Mouse (Mus musculus) forebrain, embryonic 10.5 days (tissue): ENCODE measurements around the gene Mettl21a. TPM values are rescaled to one million over a fixed set of nuclear protein-coding genes. Genes with fewer than 3 reads are reported as not detected.
A peak's percentile ranks its signal among the peaks of the same experiment; 100 is the strongest.

Experiments used
- DNase-seq: peaks from one replicate; pipeline ENCODE4 v3.0.0-alpha.2; 2017; ENCODE audit warnings: low spot score; ENCODE audit errors: extremely low spot score
- H3K27ac ChIP-seq: fragments of 300-500 bp; sonication (generic); 2 replicates; pipeline ENCODE4 v1.5.1; 2016; ENCODE audit warnings: mild to moderate bottlenecking
- H3K27me3 ChIP-seq: fragments of 300-500 bp; sonication (generic); 2 replicates; pipeline ENCODE4 v1.6.1; 2016; ENCODE audit warnings: mild to moderate bottlenecking; ENCODE audit not compliant: poor library complexity, severe bottlenecking
- H3K36me3 ChIP-seq: fragments of 300-500 bp; sonication (generic); replicated peaks from 2 replicates; pipeline ENCODE4 v1.6.1; 2016; ENCODE audit warnings: mild to moderate bottlenecking, moderate library complexity
- H3K4me1 ChIP-seq: fragments of 300-500 bp; sonication (generic); 2 replicates; pipeline ENCODE4 v1.6.1; 2016
- H3K4me3 ChIP-seq: fragments of 300-500 bp; sonication (generic); 2 replicates; pipeline ENCODE4 v1.5.1; 2016; ENCODE audit warnings: mild to moderate bottlenecking, moderate library complexity
- H3K9me3 ChIP-seq: fragments of 300-500 bp; sonication (generic); 2 replicates; pipeline ENCODE4 v1.6.1; 2016; ENCODE audit warnings: mild to moderate bottlenecking, moderate library complexity
- WGBS: fragments of 180-500 bp; shearing (Covaris S2); methylation state at CpG from one replicate; pipeline ENCODE4 v1.1.7; 2016; 5-methylcytosine and 5-hydroxymethylcytosine counted together
- polyA plus RNA-seq: library from polyadenylated mRNA; unstranded; fragments of >200 nt; fragmentation: Nextera tagmentation; extraction: Ambion mirVana; gene quantifications from 2 replicates; pipeline ENCODE4 v1.2.1, GENCODE M21; 2016

The Mettl21a gene
- polyA plus RNA-seq, 1 experiment from 2014 or later: 22.2 TPM

DNA sequence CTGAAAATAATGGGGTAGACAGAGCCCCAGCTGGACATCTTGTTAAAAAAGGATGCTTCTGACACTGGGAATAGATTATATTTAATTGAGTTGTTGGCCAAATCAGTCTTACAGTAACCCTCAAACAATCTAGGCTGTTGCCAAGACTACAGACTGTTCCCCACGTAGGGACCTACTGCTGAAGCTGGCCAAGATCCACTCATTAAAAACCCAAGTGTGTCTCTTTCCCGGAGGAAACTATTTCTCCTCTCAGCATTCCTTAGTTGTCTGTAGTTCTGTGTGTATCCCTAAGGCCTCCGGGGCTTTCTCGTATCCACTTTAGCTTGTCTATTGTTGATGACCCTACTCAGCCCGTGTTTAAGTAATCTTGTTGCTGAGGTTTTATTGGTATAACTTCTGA lies 14.5 kb upstream of the Mettl21a start:
- no peak for DNase-seq
- Histone ChIP-seq H3K27ac (no peak overlapping the region), H3K4me1 (no peaks in the 10 kb centered on the region), H3K36me3 (no peaks in the 10 kb centered on the region), H3K4me3 (no peak overlapping the region), H3K9me3 (no peaks in the 10 kb centered on the region), H3K27me3 (no peaks in the 10 kb centered on the region)
- WGBS: 90% methylated on average over 5 of the region's 5 CpGs

DNA sequence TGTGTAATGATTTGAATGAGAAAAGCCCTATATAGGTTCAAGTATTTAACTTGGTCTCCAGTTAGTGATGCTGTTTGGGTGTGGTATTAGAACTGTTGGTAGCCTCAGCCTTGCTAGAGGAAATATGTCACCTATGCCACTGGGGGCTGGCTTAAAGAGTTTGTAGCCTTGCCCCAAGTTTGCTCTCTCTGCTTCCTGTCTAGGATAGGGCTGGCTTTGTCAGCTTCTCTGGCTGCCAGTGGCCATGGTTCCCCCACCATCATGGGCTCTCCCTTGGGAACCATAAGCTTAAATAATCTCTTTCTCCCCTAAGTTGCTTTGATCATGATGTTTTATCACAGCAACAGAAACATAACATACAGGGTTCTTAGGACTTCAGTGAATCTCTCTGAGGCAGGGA lies 8.2 kb upstream of the Mettl21a start:
- no peaks in the 10 kb centered on the region for H3K36me3 ChIP-seq

DNA sequence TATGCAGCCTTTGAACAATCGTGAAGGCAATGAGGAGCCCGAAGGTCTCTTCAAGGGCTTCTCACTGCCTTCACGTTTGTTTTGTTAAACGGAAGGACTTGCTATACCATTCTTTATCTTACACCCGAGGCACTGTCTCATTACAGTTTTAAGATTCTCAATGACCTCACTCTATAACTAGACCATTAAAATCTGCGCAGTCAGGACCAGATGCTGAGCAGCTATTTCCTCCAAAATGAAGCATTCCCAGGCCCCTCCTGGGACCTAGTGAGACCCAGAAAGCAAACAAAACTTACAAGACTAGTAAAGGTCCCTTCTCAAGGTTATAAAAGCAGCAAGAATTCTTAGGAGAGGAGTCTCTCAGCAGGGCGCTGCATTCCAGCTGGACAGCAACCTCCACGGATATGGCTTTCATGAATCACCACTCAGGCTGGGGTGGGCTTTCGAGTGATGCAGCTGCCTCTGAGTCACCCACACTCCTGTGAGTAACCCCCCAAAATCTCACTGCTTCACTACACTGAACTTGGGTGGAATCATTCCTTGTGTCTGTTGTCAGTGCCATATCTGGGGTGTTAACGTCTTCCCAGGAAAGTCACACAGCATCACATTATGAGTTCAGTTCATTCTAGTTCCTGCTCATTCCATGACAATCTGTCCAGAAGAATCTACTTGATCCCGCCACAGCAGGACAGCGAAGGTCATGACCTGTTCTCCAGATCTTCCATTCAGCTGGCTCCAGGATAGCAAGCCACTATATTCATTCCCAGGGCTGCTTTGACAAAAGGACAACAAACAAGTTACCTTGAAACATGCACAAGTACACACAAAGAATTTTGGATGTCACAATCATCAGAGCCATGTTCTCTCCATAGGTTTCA lies 6.8 kb upstream of the Mettl21a start:
- DNase-seq: no peak
- no peaks in the 10 kb centered on the region for H3K36me3 ChIP-seq
- WGBS: 75% methylated on average over 12 of the region's 12 CpGs
- no peaks in the 10 kb centered on the region for H3K9me3 ChIP-seq
- no peak overlapping the region for H3K4me3 ChIP-seq
- no peak overlapping the region for H3K27ac ChIP-seq
- no peaks in the 10 kb centered on the region for H3K27me3 ChIP-seq
- peaks cover 16% of the 10 kb centered on the region for H3K4me1 ChIP-seq

More for the DNA sequence above, 8.2 kb upstream of the Mettl21a start:
- Histone ChIP-seq H3K27ac (no peak overlapping the region), H3K9me3 (no peaks in the 10 kb centered on the region), H3K27me3 (no peaks in the 10 kb centered on the region), H3K4me1 (peaks cover 16% of the 10 kb centered on the region), H3K4me3 (no peak overlapping the region)
- no peak for DNase-seq

DNA sequence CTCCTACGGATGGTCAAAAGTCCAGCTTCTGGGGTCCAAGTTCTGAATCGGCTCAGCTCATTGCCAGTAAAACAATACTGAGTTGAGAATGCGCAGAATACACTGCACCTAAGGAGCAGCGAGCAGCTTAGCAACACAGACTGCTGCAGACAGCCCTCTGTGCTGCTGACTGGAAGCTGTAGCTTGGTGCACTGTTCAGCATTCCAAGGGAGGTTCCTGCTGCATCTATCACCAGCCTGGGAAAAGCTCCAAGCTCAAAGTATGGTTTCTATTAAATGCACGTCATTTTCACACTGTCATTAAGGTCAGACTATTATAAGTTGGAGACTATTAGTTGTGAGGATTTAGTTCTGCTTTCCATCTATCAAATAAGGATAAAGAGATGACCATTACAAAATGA lies 4.1 kb upstream of the Mettl21a start:
- 87% methylated on average over 5 of the region's 5 CpGs for WGBS
- no peak overlapping the region for H3K27ac ChIP-seq
- no peaks in the 10 kb centered on the region for H3K36me3 ChIP-seq
- H3K9me3 ChIP-seq: no peaks in the 10 kb centered on the region
- no peaks in the 10 kb centered on the region for H3K27me3 ChIP-seq
- DNase-seq: no peak
- no peak overlapping the region for H3K4me3 ChIP-seq
- H3K4me1 ChIP-seq: peaks cover 38% of the 10 kb centered on the region

DNA sequence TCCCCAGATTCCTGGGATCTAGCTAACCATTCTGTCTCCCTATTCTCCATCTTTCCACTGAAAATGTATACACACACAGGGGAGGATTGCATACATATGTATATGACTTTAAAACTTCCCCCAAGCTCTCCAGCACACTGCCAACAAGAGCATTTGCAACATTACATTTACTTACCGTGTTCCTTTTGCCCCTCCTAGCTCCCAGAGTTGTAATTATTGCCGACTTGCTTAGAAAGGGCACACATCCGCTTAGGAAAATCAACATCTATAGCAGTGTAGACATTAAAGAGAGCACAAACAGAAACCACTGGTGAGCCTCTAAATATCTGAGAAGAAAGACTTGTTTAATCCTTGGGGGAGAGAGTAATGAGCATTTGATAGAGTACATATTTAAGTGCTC lies 1.2 kb upstream of the Mettl21a start:
- peak overlapping the region; percentile 97 for H3K27ac ChIP-seq
- peaks cover 40% of the 10 kb centered on the region for H3K4me1 ChIP-seq
- H3K9me3 ChIP-seq: no peaks in the 10 kb centered on the region
- DNase-seq: no peak
- no peaks in the 10 kb centered on the region for H3K27me3 ChIP-seq
- peaks cover 14% of the 10 kb centered on the region for H3K36me3 ChIP-seq
- WGBS: 81% methylated on average over 3 of the region's 3 CpGs
- H3K4me3 ChIP-seq: peak overlapping the region; percentile 75

DNA sequence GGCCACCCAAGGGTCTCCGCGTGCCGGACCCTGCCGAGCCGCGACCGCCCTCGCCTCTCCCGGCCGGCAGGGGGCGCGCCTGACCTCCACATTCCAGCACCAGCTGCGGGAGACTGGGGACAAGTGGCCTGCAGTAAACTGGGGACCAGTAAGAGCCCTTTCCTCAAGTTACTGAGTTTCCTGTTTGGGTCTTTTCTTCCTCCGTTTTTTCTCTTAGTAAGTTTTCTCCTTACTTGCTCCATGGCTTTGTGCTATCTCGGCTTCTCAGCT lies 608 bp upstream of the Mettl21a start:
- Histone ChIP-seq H3K36me3 (peaks cover 18% of the 10 kb centered on the region), H3K4me3 (peak overlapping the region; percentile 75), H3K27me3 (no peaks in the 10 kb centered on the region), H3K4me1 (peaks cover 35% of the 10 kb centered on the region), H3K27ac (peak overlapping the region; percentile 97), H3K9me3 (no peaks in the 10 kb centered on the region)
- DNase-seq: peak; percentile 90
- WGBS: 0% methylated on average over 15 of the region's 15 CpGs

GRCm38 (mm10) chr1:64616531-64616880 lies 536 bp downstream of the Mettl21a start:
- no peak for DNase-seq
- Histone ChIP-seq H3K4me1 (peaks cover 35% of the 10 kb centered on the region), H3K9me3 (no peaks in the 10 kb centered on the region), H3K36me3 (peaks cover 25% of the 10 kb centered on the region), H3K27ac (peak overlapping the region; percentile 97), H3K4me3 (peak overlapping the region; percentile 75), H3K27me3 (no peaks in the 10 kb centered on the region)
- WGBS: 9% methylated on average over 8 of the region's 8 CpGs

DNA sequence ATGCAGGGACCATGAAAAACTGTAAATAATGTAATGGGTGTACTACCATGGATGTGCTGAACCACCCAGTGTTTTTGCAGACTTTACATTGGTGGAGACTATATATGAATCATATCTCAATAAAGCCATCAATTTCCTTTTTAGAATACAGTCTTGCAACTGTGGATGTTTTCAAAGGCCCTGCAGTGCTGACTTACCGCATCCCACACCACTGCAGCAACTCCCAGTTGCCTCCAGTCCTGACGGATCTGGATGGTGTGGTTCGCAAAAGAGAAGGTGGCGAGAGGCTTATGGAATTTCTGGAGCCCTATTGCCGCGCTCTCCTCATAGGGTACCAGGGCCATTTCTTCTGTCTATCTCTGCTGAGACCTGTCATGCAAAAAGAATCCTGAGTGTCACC lies 966 bp downstream of the Mettl21a start:
- no peaks in the 10 kb centered on the region for H3K9me3 ChIP-seq
- peaks cover 35% of the 10 kb centered on the region for H3K4me1 ChIP-seq
- peak overlapping the region; percentile 75 for H3K4me3 ChIP-seq
- no peak for DNase-seq
- peak overlapping the region; percentile 97; the same call in 1 of the 2 replicates for H3K27ac ChIP-seq
- H3K36me3 ChIP-seq: peaks cover 29% of the 10 kb centered on the region
- no peaks in the 10 kb centered on the region for H3K27me3 ChIP-seq
- WGBS: 71% methylated on average over 6 of the region's 6 CpGs

DNA sequence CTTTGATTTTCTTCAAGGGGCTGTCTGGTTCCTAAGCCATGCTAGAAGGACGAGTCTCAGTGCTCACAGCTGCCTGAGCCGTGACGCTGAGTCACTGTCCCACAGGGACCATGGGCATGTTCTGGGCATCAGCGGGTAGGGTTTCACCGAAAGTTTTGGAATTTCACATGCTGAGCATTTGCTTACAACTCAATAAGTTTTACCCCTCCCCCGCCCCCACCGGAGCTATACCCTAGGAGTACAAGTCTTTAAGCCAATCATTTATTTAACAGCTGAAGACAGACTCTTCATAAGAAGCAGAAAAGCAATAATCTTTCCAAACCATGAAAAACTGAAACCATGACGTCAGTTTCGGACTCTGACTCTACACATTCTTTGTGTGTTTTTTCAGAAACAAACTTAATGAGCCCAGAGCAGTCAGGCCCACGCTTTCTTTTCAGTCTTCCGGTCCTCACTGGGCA lies 1.5 kb downstream of the Mettl21a start:
- Histone ChIP-seq H3K9me3 (no peaks in the 10 kb centered on the region), H3K36me3 (peaks cover 32% of the 10 kb centered on the region), H3K4me3 (no peak overlapping the region), H3K27ac (no peak overlapping the region), H3K27me3 (no peaks in the 10 kb centered on the region), H3K4me1 (peaks cover 35% of the 10 kb centered on the region)
- no peak for DNase-seq
- WGBS: 86% methylated on average over 11 of the region's 11 CpGs

DNA sequence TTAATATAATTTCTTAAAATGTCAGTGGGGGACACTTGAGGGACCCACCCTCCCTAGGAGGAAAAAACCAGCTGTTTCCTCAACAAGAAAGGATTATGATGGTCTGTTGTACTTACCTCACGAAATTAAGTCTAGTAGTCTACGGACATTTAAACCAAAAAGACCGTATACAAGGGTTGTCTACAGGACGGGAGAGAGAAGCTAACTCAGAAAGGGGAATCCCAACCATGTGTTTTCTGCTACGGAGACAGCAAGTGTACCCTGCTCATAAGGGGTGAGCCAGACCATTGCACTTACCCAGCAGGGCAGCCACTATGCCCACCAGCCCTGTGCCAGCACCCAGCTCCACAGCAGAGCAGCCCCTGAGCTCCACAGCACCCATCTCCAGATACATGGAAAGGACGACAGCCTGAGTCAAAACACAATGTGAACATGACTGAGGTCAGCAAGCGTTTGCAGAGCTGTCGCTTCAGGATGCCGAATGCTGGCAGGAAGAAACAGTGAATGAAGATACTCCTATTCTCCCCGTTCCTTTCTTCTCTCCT lies 2.2 kb downstream of the Mettl21a start:
- H3K9me3 ChIP-seq: no peaks in the 10 kb centered on the region
- peaks cover 39% of the 10 kb centered on the region for H3K36me3 ChIP-seq
- no peak overlapping the region for H3K4me3 ChIP-seq
- H3K27ac ChIP-seq: no peak overlapping the region
- DNase-seq: no peak
- 87% methylated on average over 10 of the region's 10 CpGs for WGBS
- H3K4me1 ChIP-seq: peaks cover 35% of the 10 kb centered on the region
- no peaks in the 10 kb centered on the region for H3K27me3 ChIP-seq

DNA sequence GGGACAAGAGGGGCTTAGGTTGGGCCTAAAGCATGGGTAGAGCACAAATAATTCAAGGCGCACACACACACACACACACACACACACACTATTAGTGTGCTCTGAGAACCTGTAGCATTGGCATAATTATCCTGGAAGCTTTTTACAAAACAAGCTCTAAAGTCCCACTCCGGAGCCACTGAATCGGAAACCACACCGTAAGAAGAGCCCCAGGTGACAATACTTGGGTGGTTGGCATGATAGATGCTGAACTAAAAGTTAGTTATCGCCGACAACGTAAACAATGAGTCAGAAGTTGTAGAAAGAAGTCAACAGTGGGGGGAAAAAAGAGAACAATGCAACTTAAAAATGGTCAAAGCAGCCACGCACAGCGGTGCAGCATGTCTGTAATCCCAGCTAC lies 2.7 kb downstream of the Mettl21a start:
- H3K27me3 ChIP-seq: no peaks in the 10 kb centered on the region
- peaks cover 35% of the 10 kb centered on the region for H3K4me1 ChIP-seq
- 94% methylated on average over 9 of the region's 9 CpGs for WGBS
- no peak overlapping the region for H3K4me3 ChIP-seq
- no peaks in the 10 kb centered on the region for H3K9me3 ChIP-seq
- H3K27ac ChIP-seq: no peak overlapping the region
- no peak for DNase-seq
- H3K36me3 ChIP-seq: peaks cover 45% of the 10 kb centered on the region

GRCm38 (mm10) chr1:64609976-64610375 lies 7.1 kb downstream of the Mettl21a start:
- 94% methylated on average over 9 of the region's 9 CpGs for WGBS
- DNase-seq: no peak
- peaks cover 80% of the 10 kb centered on the region for H3K36me3 ChIP-seq

GRCm38 (mm10) chr1:64609145-64609544 lies 7.9 kb downstream of the Mettl21a start:
- peaks cover 80% of the 10 kb centered on the region for H3K36me3 ChIP-seq
- no peaks in the 10 kb centered on the region for H3K27me3 ChIP-seq
- no peaks in the 10 kb centered on the region for H3K4me1 ChIP-seq
- H3K27ac ChIP-seq: no peak overlapping the region
- H3K9me3 ChIP-seq: no peaks in the 10 kb centered on the region
- 93% methylated on average over 4 of the region's 4 CpGs for WGBS
- no peak overlapping the region for H3K4me3 ChIP-seq
- no peak for DNase-seq

More at GRCm38 (mm10) chr1:64609976-64610375, 7.1 kb downstream of the Mettl21a start:
- Histone ChIP-seq H3K27ac (no peak overlapping the region), H3K4me3 (no peak overlapping the region), H3K4me1 (peaks cover 2% of the 10 kb centered on the region; the same call in 1 of the 2 replicates), H3K27me3 (no peaks in the 10 kb centered on the region), H3K9me3 (no peaks in the 10 kb centered on the region)
